Mouse (Mus musculus): Measurements from ENCODE around the gene Mei4. TPM values are rescaled to one million over a fixed set of nuclear protein-coding genes. Genes with fewer than 3 reads are reported as not detected.

The Mei4 gene
- polyA plus RNA-seq, 1 experiment from 2014 or later, result 0.35 TPM

DNA sequence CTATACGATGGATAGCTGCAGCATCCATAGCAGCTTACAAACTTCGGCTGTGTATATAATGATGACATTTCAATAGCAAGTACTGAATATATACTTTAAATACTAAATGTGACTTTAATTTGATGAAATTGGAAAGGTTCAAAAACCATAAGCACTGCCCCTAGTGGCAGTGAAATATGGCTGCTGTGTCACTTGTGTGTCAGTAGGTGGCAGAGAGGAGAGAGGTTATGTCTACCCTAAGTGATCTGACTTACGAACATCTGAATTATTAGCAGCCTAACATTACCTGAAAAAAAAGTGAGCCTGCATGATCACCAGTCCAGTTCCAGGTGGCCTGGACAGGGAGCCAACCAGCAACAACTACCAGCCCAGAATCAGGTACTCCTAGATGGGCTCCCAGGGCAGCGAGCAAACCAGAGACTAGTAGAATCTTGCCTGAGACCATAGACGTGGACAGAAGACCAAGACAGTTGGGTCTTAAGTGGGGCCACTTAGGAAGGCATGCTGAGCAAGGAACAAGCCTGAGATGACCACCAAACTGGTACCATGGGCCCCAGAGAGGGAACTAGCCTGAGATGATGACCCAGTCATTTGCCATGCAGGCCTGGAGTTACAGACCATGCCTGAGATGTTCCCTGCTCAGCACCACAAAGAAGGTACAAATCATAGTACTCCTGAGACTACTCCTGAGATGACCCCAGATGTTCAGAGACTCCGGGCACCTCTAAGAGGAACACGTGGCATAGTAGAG, 384.4 kb downstream of the Mei4 start:
- WGBS, result 76% methylated on average over 7 of the region's 7 CpGs
- Histone ChIP-seq H3K36me3 (no peaks in the 10 kb centered on the region), H3K4me1 (no peaks in the 10 kb centered on the region), H3K4me3 (no peak overlapping the region), H3K27me3 (ENCODE audit: insufficient read depth, poor library complexity, severe bottlenecking) (no peaks in the 10 kb centered on the region), H3K27ac (no peak overlapping the region), H3K9me3 (no peaks in the 10 kb centered on the region)
- DNase-seq (ENCODE audit: low spot score), result no peak

Other genes starting within 250 kb of the Mei4 start
- 0.58 and 0.74 TPM in 2 replicates for gene Htr1b, start 229.8 kb upstream of the Mei4 start, polyA plus RNA-seq (2016; fragmentation: Nextera tagmentation; extraction: Ambion mirVana)

All from heart, embryonic 10.5 days (tissue).